Mouse (Mus musculus) spleen, embryonic (tissue): Measurements from ENCODE around the gene Spo11.

Experiments
- CTCF ChIA-PET: fragments of 350-600 bp; sonication (Branson Sonifier 250); formaldehyde crosslinking; loops from one replicate; lab custom pipeline; 2022; lab: Charles Lee

Gene Spo11

DNA sequence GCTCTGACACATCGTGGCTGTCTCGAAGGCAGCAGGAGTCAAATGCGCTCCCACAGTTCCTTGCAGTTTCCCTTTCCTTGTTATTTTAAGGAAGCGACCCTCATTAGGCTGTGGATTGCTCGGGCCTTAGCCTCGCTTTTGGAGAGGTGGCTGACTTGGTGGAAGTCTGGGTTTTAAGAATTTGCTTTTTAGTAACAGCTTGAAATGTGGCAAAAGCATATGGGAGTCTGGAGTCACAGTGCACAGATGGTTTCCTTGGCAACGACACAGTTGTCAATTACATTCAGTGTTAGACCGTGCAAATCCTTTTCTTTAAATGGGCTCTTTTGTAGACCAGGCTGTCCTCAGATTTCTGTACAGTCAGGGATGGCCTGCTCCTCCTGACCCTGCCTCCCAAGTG lies 23.4 kb downstream of the Spo11 start:
- CTCF ChIA-PET, result interaction anchor here (1.0 kb wide), 1 partner anchor 15 kb away, joined by 3 read pairs; no protein-coding TSS in a partner anchor

DNA sequence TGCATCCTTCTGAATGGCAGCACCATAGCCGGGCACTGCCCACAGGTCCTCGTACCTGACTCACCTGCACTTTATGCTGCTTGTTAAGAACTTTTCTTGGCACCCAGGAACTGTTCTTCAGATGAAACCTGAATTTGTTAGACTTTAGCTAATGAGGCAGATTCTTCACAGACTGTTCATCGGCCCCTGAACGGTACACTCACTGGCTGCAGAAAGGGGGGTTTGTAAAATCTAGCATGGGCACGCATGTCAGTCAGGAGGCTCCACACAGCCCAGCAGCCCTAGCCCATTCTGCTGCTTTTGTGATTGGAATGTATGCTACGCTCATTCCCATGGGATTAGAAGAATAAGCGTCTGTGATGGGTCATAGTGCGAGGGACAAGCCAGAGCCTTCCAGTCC lies 26.2 kb downstream of the Spo11 start:
- CTCF ChIA-PET, result interaction anchor here (0.6 kb wide), 1 partner anchor 74 kb away, joined by 4 read pairs; no protein-coding TSS in a partner anchor

DNA sequence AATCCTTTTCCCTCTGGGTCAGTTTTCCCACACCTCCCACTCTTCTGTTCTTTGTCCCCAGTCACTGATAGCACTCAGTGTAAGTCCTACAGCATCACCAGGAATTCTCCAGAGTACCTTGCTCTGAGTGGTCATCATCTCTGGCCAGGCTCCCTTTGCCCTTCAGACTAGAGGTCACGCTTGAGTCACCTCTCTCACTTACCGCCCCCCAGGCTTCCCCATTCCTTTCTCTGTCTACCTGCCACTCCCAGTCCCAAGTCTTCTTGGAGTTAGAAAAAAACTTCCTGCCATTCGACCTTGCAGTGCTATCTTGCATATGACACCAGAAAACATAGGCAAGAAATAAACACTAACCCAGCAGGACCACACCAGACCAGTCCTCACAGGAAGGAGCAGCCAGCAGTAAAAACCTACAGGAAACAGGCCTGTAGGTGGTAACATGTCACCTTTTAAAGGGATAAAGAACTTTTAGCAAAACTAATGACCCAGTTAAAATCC lies 32.8 kb downstream of the Spo11 start:
- CTCF ChIA-PET, result no interaction called here

DNA sequence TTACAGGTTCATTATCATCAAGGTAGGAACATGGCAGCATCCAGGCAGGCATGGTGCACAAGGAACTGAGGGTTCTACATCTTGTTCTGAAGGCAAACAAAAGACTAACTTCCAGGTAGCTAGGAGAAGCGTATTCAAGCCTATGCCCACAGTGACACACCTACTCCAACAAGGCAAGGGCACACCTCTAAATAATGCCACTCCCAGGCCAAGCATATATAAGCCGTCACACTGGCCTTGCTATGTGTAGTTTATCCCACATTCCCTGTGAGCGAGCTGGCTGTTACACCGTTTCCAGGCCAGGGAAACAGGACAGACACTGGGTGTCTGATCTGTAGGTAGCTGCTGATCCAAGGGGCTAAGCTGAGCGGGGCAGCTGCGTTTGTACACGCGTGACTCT lies 33.9 kb downstream of the Spo11 start:
- CTCF ChIA-PET, result no interaction called here

DNA sequence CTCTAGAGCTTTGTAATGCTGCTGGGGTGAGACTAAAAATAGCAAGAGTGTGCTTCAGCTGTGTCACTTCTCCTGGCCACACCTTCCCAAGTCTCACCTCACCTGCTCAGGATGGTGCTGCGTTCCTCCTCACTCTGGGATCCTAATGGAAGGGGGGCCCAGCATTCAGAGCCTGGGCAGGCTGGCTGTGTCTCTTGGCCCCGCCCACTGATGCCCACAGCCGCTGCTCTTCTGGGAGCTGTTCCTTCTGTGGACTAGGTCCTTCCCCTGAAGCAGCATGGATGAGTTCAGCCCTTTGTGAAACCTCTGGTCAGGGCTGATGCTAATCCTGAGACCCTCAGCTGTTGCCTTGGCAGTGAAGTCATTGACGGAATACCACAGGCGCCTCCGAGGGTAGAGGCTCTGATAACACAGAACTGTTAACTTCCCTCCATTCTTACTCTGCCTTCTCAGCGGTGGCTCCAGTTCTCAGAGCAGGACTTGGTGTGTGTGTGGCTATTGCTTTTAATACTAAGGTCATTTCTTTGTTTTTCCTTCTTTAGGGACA lies 37.3 kb downstream of the Spo11 start:
- CTCF ChIA-PET, result interaction anchor here (0.8 kb wide), 1 partner anchor 649 kb away, joined by 3 read pairs; no protein-coding TSS in a partner anchor

DNA sequence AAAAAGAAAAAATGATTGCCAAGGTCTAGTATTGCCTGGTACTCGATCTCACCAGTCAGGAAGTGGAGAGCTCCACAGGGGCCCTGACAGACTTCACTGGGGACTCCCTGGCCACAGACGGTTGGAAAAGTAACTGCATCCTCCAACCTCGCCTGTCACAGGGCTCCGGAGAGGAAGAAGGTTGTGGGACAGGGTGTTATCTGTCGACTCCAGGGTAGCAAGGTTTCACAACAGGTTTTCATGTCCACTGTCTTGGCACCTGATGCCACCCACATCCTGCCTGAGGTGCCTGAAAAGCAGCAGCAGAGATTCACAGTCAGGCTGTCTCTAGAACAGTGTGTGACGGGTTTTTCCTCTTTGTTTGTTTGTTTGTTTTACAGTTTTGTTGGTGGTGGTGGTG lies 40.4 kb downstream of the Spo11 start:
- CTCF ChIA-PET, result interaction anchor here (0.6 to 0.7 kb wide), 2 partner anchors 9 to 66 kb away, joined by 3 to 5 read pairs; no protein-coding TSS in a partner anchor

DNA sequence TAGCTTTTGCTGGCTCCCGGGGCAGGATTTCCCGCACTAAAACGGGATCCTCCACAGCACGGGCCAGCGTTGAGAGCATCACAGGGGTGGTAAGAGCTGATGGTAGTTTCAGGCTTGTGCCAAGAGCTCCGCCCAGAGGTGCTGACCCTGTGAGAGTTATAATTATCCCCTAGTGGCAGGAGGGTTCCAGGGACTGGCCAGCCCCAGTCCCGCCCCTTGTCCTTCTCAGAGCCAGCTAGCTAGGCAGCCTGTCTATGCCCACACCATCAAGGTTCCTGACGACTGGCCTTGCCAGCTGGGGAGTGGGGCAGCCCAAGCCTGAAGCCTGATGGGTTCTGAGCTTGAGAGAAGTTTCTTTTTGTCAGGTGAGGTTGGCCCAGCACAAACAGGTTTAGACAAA lies 41.1 kb downstream of the Spo11 start:
- CTCF ChIA-PET, result interaction anchor here (0.5 kb wide), 1 partner anchor 74 kb away, joined by 6 read pairs; no protein-coding TSS in a partner anchor

DNA sequence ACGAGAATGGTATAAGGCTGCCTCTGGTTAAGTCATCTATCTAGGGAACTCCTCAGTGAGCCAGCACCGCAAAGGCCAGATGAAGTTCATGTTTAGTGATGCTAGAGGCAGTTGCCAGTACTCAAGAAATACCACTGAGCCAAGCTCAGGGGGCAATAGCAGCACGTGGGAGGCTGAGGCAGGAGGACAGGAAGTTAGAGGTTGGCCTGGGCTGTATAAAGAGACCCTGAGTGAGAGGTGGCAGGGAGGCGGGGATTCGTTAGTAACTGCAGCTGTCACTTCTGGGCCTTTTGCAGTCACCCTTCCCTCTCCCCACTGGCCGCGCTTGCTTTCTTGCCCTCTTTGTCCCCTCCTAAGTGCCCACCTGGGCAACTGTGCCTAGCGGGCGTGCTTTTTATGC lies 41.8 kb downstream of the Spo11 start:
- CTCF ChIA-PET, result interaction anchor here (0.5 to 1.0 kb wide), 4 partner anchors 31 to 74 kb away, joined by 3 to 14 read pairs (median 8); no protein-coding TSS in a partner anchor

DNA sequence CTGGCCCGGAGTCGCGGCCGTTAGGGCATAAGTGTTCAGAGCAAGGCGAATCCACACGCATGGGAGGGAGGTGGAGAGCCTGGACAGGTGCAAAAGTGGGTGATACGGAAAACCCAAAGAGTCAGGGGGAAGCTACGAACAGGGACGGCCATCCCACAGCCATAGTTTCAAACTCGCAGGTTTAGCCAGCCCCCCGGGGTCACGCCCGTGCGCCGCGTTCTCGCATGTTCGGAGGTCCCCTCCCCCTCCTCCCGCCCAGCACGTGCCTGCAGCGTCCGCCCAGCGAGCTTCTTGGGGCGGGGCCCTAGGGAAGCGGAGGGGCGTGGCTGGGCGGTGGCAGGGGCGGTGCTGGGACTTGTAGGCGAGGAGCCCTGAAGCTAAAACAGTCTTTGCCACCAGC lies 42.3 kb downstream of the Spo11 start:
- CTCF ChIA-PET, result interaction anchor here (0.5 to 1.0 kb wide), 6 partner anchors 17 to 1545 kb away, joined by 3 to 14 read pairs (median 5); no protein-coding TSS in a partner anchor

DNA sequence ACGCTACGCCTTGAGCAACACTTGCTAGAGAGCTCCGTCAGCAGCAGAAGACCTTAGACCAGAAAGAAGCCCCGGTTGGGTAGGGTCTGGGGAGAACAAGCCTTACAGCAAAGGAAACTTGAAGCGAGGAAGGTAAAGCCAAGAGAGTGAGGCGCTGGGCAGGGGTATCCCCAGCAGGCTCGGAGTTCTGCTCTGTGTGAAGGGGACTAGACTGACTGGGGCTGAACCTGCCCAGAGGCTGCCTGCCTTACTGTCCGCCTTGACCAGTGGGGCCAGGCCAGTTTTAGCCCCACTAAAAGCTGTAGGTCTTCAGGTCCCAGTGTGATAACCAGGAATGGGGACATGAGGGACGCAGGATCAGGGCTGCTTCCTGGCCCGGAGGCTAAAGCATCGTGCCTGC lies 42.9 kb downstream of the Spo11 start, which contains the start of gene Rbm38:
Gene Rbm38 (plus strand): TSS at position 69 of the 400 bp plus-strand sequence.
- CTCF ChIA-PET, result interaction anchor here (0.5 to 1.0 kb wide), 4 partner anchors 17 to 1544 kb away, joined by 3 to 6 read pairs (median 3); no protein-coding TSS in a partner anchor

DNA sequence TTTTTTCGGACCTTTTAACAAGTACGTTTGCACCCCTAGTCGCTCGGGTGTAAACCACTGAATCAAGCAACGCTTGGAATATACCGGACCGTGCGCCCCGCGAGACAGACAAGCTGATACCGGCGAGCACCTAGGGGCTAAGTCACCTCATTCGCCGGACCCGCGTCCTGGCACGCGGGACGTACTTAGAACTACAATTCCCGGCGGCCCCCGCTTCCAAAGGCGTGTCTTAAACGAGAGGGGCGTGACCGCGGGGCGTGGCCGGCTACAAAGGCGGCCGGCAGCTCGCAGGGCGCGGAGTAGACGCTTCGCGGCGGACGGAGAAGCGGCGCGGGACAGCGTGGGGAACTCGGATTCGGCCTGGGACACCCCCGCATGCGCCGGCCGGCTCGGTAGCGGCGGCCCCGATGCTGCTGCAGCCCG lies 44.1 kb downstream of the Spo11 start:
- CTCF ChIA-PET, result interaction anchor here (0.7 to 1.6 kb wide), 4 partner anchors 23 to 193 kb away, joined by 3 to 12 read pairs (median 4); no protein-coding TSS in a partner anchor

DNA sequence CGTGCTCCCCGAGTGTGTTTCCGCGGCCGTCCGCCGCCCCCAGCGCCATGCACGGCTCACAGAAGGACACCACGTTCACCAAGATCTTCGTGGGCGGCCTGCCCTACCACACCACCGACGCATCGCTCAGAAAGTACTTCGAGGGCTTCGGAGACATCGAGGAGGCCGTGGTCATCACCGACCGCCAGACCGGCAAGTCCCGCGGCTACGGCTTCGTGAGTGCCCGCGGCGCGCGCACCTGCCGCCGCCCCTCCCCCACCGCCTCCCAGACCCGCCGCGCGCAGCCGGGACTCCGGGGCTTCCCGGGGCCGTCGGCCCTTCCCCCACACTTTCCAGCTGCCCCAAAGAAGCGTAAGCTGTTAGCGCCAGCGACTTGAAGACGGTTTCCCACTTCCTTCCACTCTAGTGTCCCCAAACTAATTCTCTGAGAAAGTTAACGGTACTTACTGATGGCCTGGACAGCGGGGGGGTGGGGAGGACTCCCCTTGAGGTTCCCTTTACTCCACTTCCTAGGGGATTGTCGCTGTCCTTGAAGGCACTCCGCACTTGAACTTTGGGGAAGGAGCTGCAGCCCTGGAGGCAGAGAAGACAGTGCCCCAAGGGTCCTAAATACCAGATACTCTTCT lies 44.7 kb downstream of the Spo11 start:
- CTCF ChIA-PET, result interaction anchor here (1.2 to 1.6 kb wide), 4 partner anchors 22 to 63 kb away, joined by 3 to 4 read pairs (median 4); no protein-coding TSS in a partner anchor

DNA sequence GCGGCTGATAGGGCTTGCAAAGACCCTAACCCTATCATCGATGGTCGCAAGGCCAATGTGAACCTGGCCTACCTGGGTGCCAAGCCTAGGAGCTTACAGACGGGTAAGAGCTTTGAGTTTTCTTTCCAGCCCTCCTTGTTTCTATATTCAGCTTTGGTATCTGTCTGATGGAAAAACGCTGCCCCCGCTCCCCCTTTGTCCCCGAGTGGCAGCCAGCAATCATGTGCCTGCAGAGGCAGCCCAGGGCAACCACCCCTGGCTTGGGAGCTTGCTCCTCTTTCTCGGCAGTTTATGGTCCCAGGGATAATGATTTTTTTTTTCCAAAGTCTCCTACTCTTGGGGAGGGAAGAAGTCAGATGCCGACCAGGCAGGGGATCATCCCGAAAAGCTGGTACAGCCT lies 45.3 kb downstream of the Spo11 start:
- CTCF ChIA-PET, result interaction anchor here (0.5 to 1.6 kb wide), 5 partner anchors 21 to 110 kb away, joined by 3 to 4 read pairs (median 3); no protein-coding TSS in a partner anchor

DNA sequence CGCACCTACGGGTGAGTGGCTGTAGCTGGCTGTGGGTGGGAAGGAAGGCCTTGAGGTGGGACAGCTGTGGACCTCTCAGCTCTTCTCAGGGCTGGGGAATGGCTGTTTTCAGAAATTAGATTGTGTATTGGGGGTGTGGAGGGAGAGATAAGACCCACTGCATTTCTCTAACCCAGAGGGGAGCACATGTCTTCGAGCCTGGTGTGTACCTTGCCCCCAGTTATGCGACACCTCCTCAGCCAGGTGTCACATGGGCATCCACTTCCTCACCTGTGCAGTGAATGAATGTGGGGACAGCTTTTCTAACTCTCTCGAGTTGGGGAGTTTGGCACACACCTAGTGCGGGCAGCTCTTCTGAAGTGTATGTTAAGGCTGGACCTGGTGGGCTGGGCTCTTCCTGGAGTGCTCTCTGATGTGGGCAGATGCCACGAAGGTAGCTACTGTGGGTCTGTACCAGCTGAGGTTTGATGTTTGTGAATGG lies 45.9 kb downstream of the Spo11 start:
- CTCF ChIA-PET, result interaction anchor here (0.5 to 1.6 kb wide), 6 partner anchors 21 to 110 kb away, joined by 3 to 4 read pairs (median 3); no protein-coding TSS in a partner anchor

DNA sequence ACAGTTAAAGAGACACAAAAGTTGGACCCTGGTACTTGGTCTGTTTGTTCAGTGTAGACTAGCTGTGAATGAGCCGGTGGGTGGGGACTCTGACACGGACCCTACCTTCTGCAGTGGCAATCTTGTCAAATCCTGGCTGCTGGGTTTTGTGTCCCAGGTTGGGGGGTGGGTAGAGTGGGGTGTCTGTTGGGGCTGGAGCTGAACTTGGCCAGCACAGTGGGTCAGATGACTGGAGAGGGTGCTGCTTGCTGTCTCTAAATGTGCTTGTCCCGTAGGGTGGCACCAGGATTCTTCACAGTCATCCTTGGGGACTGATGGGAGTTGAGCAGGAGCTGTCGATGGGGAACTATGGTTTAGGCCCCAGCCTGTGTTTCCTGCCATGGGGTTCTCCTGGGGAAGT lies 46.5 kb downstream of the Spo11 start:
- CTCF ChIA-PET, result interaction anchor here (0.9 to 1.1 kb wide), 2 partner anchors 28 to 58 kb away, joined by 3 read pairs; no protein-coding TSS in a partner anchor

DNA sequence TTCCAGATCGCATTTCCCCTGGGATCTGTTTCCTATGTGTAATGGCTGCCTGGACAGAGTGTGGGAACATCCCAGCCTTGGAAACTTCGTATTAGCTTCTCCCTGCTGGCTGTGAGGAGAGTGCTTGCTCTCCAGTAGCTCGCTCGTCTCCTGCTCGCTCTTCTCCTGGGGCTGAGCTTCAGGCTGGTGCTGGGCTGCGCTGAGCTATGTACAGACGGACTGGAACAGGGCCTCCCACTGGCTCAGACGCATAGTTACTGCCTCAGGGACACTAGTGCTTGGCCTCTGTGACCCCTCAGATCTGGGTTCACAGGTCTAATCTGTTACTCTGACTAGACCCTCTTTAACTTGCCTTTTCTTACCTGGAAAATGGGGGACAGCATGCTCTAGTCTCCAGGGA lies 46.9 kb downstream of the Spo11 start:
- CTCF ChIA-PET, result interaction anchor here (1.1 to 1.6 kb wide), 2 partner anchors 27 to 29 kb away, joined by 3 to 13 read pairs; no protein-coding TSS in a partner anchor

DNA sequence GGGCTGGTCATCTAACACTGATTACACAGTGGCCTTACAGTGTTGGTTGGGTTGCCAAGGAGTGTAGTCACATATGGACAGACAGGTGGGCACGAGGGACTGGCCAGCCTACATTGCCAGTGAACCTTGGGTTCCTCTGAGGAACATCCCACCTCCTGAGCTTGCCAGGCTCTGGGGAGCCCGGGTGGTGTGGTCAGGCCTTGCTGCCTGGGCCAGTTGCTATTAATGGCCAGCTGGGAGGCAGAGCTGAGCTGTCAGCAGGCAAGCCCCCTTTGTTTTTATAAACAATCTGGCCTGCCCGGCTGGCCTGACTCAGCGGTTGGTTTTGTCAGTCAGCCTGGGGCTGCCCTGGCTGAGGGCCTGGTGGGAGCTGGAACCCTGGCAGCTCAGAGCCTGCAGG lies 47.4 kb downstream of the Spo11 start:
- CTCF ChIA-PET, result interaction anchor here (0.6 to 1.6 kb wide), 2 partner anchors 22 to 26 kb away, joined by 3 to 13 read pairs; no protein-coding TSS in a partner anchor

DNA sequence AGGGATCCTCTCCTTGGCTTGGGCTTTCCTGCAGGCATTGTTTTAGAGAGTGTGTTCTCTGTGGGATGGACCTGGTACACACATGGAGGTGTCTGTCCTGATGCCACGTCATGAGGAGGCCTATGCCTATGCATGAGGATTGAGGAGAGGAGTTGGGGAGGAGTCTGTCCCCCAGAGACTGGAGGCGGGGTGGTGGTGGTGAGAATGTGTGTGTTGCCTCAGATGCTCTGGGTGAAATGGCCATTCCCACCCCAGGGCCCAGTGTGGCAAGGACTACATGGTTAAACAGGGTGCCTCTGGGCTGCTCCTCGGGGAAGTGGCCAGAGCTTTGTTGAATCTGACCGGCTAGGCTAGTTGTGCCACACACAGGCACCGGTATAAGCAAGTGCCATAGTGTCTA lies 48.8 kb downstream of the Spo11 start:
- CTCF ChIA-PET, result interaction anchor here (0.6 to 1.4 kb wide), 2 partner anchors 9 to 56 kb away, joined by 3 read pairs; no protein-coding TSS in a partner anchor

DNA sequence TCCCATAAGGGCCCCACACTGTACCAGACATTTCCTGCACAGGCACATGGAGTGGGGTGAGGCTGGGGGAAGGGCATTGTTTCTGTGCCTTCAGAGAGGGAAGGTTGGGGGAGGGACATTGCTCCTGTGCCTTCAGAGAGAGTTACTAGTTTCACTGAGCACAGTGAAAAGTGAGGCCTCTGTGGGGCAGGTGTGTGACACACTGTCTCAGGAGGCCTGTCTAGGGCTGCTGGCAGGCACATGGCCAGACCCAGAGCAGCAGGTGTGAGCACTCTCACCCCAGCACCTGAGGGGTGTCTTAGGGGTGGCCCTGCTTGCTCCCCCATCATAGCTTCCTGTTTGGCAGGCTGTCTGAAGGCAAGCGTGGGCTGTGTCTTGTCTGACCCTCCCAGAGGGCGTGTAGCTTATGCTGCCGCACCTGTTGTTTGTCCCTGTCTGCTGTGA lies 49.2 kb downstream of the Spo11 start:
- CTCF ChIA-PET, result interaction anchor here (0.6 to 1.4 kb wide), 2 partner anchors 9 to 55 kb away, joined by 3 read pairs; no protein-coding TSS in a partner anchor

DNA sequence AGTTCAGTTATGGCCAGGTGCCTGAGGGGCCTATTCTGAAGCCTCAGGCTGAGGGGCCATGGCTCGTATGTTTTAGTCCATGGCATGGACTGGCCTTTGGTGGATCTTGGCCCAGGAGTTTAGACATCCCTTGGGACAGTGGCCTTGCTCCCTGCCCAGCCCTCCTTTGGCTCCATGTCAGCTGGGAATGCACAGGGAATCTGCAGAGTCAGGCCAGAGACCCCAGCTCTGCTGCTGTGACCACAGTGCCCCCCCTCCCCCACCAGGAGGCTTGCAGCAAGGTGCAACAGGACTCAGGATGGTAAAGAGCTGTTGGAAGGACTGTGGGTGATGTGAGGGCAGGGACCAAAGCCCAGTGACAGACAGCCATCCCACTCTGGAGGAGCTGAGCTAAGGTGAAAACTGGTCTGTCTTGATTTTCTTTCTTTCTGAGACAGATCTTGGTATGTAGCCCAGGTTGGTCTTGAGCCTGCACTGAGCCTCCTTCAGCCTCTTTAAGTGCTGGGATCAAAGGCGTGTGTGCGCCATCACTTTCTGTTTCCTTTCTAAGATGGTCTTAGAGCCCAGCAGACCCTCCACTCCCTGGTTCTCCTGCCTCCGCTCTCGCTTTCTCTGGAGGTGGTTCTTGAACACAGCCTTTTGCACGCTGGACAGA lies 49.8 kb downstream of the Spo11 start:
- CTCF ChIA-PET, result interaction anchor here (0.6 to 1.4 kb wide), 2 partner anchors 10 to 55 kb away, joined by 3 read pairs; no protein-coding TSS in a partner anchor
